Mouse (Mus musculus) G1E (cell line): ENCODE measurements around the gene Mpv17l. TPM values are rescaled to one million over a fixed set of nuclear protein-coding genes. Genes with fewer than 3 reads are reported as not detected.
"Not testable (repeated sequence)": the region's sequence is repeated elsewhere in the genome, so short reads cannot be mapped to it uniquely, and the experiment has no call there.

ENCODE experiments used
- ATAC-seq: 2 replicates; pipeline ENCODE4 v1.8.0; 2016; ENCODE audit warnings: mild to moderate bottlenecking; ENCODE audit not compliant: insufficient number of reproducible peaks, poor library complexity, low FRiP score, severe bottlenecking; ENCODE audit errors: extremely low read depth
- DNase-seq: peaks from one replicate; pipeline ENCODE4 v3.0.0; 2012; ENCODE audit warnings: low spot score
- H3K27me3 ChIP-seq: 2 replicates; pipeline ENCODE4 v1.6.1; 2012; ENCODE audit warnings: mild to moderate bottlenecking, low read length, inconsistent platforms; ENCODE audit not compliant: insufficient read depth
- H3K36me3 ChIP-seq: replicated peaks from 2 replicates; pipeline ENCODE3; 2012; ENCODE audit warnings: mild to moderate bottlenecking, inconsistent platforms
- H3K4me1 ChIP-seq: 2 replicates; pipeline ENCODE4 v1.6.1; 2012; ENCODE audit warnings: low read depth, low read length, inconsistent platforms, mixed read lengths; ENCODE audit not compliant: insufficient read depth
- H3K4me3 ChIP-seq: 2 replicates; pipeline ENCODE4 v1.5.1; 2012; ENCODE audit warnings: low read depth, mild to moderate bottlenecking, inconsistent platforms, low read length, moderate library complexity, mixed read lengths
- H3K9me3 ChIP-seq: replicated peaks from 2 replicates; pipeline ENCODE4 v1.6.1; 2012; ENCODE audit warnings: inconsistent platforms
- CTCF ChIP-seq: IDR thresholded peaks from 2 replicates; pipeline ENCODE4 v1.5.1; 2012; ENCODE audit warnings: low read depth, low read length, inconsistent platforms, mixed read lengths
- GATA1 ChIP-seq: IDR thresholded peaks from 2 replicates; pipeline ENCODE4 v1.6.1; 2012; ENCODE audit warnings: borderline replicate concordance, low read length, inconsistent platforms, mixed read lengths
- GATA2 ChIP-seq: IDR thresholded peaks from 2 replicates; pipeline ENCODE4 v1.6.1; 2012; ENCODE audit warnings: low read depth, low read length, inconsistent platforms, borderline replicate concordance
- POLR2AphosphoS5 ChIP-seq: IDR thresholded peaks from 2 replicates; pipeline ENCODE4 v1.6.1; 2012; ENCODE audit warnings: low read depth, low read length, inconsistent platforms; ENCODE audit not compliant: insufficient replicate concordance
- TAL1 ChIP-seq: conservative IDR thresholded peaks from 2 replicates; pipeline ENCODE4 v1.6.1; 2012; ENCODE audit warnings: low read depth, low read length, inconsistent platforms, mixed read lengths
- polyA plus RNA-seq: library from polyadenylated mRNA; stranded (reverse); fragments of >175 nt; gene quantifications from 2 replicates; pipeline ENCODE4 v1.2.3, GENCODE M21; 2012
- total RNA-seq, 2 experiments: library from RNA; stranded (forward) in 1 of 2; stranded (reverse) in 1 of 2; fragments of 200-1000 nt in 1 of 2; fragments of >200 nt in 1 of 2; fragmentation: Nextera tagmentation in 1 of 2; gene quantifications; 2 replicates each; pipeline ENCODE4 v1.2.3; 2014 to 2017

Mpv17l gene
- total and polyA plus RNA-seq, 3 experiments = 0.05 to 2.6 (median 0.98) TPM

DNA sequence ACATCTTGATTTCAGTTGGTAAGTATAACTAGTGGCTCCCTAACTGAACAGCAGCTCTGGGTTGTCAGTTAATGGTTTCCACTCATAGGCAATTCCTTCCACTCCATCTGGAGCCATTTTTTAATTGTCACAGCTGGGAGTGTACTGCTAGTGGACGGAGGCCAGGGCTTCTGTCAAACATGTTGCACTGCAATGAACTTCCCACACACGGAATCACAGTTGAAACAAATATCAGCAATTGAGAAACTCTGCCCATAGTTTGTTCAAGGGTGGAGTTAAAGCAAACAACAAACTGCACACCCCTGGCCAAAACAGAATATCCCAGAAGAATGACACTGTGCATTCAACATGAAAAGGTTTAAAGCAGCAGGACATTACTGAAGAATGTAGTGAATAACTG, 4.0 kb upstream of the Mpv17l start:
- Histone ChIP-seq H3K4me1 (peaks cover 58% of the 10 kb centered on the region), H3K9me3 (no peaks in the 10 kb centered on the region), H3K27me3 (no peaks in the 10 kb centered on the region), H3K36me3 (peaks cover 16% of the 10 kb centered on the region), H3K4me3 (no peak overlapping the region)
- no peak for DNase-seq
- ATAC-seq = no peak
- no peak for TF ChIP-seq GATA2
- no peak for TF ChIP-seq TAL1
- no peak for TF ChIP-seq GATA1
- no peak for TF ChIP-seq CTCF
- no peak for TF ChIP-seq POLR2AphosphoS5

DNA sequence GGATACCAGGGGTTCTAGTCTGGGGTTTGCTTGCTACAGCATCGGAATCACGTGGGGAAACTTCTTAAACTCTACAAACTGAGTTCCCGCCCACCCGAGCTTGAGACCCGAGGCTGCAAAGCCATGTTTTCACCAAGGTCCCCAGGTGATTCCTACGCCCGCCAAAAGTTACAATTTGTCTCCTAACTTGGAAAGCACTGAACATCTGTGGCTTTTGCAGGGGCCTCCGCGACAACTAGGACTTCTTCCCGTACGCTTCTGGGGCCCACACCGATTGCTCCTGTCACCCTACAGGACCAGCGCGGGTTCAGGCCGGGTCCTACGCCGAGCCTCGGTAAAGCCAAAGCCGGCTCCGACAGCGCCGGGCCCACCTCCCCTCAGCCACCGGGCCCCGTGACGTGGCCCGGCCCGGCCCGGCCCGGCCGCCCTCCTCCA, 547 bp upstream of the Mpv17l start:
- ATAC-seq = no peak
- peak; percentile 27 for DNase-seq
- Histone ChIP-seq H3K4me3 (peak overlapping the region; percentile 91), H3K27me3 (no peaks in the 10 kb centered on the region), H3K36me3 (peaks cover 18% of the 10 kb centered on the region), H3K4me1 (peaks cover 45% of the 10 kb centered on the region), H3K9me3 (no peaks in the 10 kb centered on the region)
- TF ChIP-seq POLR2AphosphoS5 = no peak
- TF ChIP-seq GATA1 = no peak
- TF ChIP-seq GATA2 = no peak
- no peak for TF ChIP-seq CTCF
- no peak for TF ChIP-seq TAL1

DNA sequence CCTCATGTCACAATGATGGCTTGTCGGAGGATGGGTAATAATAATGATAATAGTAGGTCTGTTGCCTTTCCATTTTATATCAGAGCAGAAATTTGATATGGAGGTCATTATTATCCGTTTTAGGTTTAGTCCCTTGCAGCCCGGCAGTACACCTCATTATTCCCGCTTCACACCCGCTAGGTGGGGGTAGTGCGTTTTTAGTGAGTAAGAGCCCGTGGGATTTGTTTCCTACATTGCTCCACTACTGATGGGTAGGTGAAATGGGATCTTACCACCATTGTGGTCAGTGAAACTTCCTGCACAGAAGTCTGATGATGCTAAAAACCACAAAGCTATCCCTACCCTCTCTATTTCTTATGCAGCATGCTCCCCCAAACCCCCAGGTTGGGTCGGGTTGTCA, 527 bp downstream of the Mpv17l start:
- Histone ChIP-seq H3K27me3 (no peaks in the 10 kb centered on the region), H3K4me3 (peak overlapping the region; percentile 91), H3K4me1 (peaks cover 36% of the 10 kb centered on the region), H3K9me3 (no peaks in the 10 kb centered on the region), H3K36me3 (peaks cover 18% of the 10 kb centered on the region)
- no peak for TF ChIP-seq CTCF
- TF ChIP-seq TAL1 = no peak
- no peak for TF ChIP-seq GATA1
- TF ChIP-seq POLR2AphosphoS5 = no peak
- no peak for TF ChIP-seq GATA2
- ATAC-seq (peak; percentile 31; the same call in 1 of the 2 replicates), DNase-seq (peak; percentile 62)

DNA sequence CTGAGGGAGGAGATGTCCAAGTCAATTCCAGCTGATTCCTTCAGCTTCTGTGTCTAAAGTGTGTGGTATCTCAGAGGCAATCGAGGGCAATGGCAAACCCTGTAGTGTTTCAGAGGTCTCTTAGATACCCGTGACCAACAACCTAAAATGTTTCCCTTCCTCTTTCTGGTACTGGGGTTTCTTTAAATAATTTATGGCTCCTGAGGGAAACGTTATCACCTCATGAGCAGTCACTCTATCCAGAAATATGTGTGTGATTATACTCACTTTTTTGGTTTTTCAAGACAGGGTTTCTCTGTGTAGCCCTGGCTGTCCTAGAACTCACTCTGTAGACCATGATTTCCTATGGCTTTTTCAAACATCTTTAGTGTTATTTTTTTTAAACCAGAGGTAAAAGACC, 4.3 kb downstream of the Mpv17l start:
- Histone ChIP-seq H3K4me3 (no peak overlapping the region), H3K9me3 (no peaks in the 10 kb centered on the region), H3K36me3 (peaks cover 13% of the 10 kb centered on the region), H3K4me1 (peaks cover 9% of the 10 kb centered on the region; the same call in 1 of the 2 replicates), H3K27me3 (no peaks in the 10 kb centered on the region)
- no peak for ATAC-seq
- DNase-seq = no peak
- TF ChIP-seq GATA1 = no peak
- TF ChIP-seq GATA2 = no peak
- TF ChIP-seq POLR2AphosphoS5 = no peak
- no peak for TF ChIP-seq CTCF
- TF ChIP-seq TAL1 = no peak

DNA sequence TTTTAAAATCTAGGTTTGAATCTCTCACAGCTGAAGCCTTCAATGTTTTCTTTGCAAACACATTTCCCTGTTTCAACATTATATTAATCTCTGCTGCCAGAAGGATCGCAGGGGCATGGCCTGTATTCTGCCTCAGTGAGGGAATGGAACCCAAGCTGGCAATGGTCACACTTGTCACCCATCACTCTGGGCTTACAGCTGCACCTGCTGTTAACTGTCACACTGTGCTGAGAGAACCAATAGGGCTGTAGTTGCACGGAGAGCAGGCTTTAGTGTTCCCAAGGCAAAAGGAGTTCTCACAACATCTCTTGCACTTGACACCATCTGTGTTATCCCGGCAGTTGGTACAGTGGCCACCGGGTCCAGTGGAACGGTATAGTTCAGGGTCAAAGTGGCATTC, 17.1 kb downstream of the Mpv17l start:
- no peak for ATAC-seq
- H3K4me1 ChIP-seq = no peaks in the 10 kb centered on the region
- TF ChIP-seq POLR2AphosphoS5 (no peak), TAL1 (no peak), GATA2 (no peak), CTCF (no peak)

DNA sequence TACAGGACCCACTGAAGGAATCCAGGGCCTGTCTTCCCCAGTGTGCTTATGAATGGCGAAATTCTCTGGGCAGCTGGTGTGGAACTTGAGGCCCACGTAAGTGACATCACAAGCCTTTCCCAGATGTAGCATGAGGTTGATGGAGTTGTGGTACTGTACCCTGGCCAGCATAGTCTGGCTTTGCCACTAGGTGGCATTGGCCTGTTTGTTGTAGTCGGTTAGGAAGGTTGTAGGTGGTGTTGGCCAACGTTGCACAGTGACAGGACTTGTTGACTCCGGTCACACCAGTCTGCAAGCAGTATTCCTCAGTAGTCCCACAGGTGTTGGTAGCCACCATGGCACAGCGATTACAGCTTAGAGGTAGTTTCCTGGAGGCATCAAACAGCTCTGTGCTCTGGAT, 18.1 kb downstream of the Mpv17l start:
- H3K27me3 ChIP-seq = no peaks in the 10 kb centered on the region
- H3K4me1 ChIP-seq = no peaks in the 10 kb centered on the region
- no peak for TF ChIP-seq CTCF
- TF ChIP-seq TAL1 = no peak
- no peak for TF ChIP-seq POLR2AphosphoS5
- TF ChIP-seq GATA2 = no peak
- TF ChIP-seq GATA1 = no peak
- no peak overlapping the region for H3K4me3 ChIP-seq
- no peaks in the 10 kb centered on the region for H3K9me3 ChIP-seq
- no peak for ATAC-seq
- DNase-seq = no peak
- peaks cover 4% of the 10 kb centered on the region for H3K36me3 ChIP-seq

More for the DNA sequence above, 17.1 kb downstream of the Mpv17l start:
- Histone ChIP-seq H3K4me3 (no peak overlapping the region), H3K36me3 (peaks cover 4% of the 10 kb centered on the region), H3K9me3 (no peaks in the 10 kb centered on the region), H3K27me3 (no peaks in the 10 kb centered on the region)
- no peak for DNase-seq

DNA sequence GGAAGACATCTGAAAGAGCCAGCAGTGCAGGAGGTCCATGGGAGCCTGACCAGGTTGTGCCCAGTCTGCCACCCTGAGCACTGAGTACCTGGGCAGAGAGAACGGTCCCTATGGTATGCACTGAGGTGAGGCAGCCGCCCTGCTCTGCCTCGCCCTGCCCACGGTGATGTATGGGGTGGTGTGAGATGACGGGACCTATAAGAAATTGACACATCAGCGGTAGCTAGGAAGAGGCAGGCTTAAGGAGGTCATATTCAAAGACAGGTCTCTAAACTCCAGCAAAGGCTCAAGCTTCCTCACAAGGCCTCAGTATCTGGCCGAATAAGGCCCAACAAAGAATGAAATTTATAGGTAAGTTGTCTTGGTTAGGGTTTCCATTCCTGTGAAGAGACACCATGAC, 18.8 kb downstream of the Mpv17l start:
- no peak overlapping the region for H3K4me3 ChIP-seq
- ATAC-seq (no peak), DNase-seq (no peak)
- TF ChIP-seq TAL1 (no peak), GATA2 (no peak), POLR2AphosphoS5 (no peak), GATA1 (no peak), CTCF (no peak)
- no peaks in the 10 kb centered on the region for H3K9me3 ChIP-seq
- no peaks in the 10 kb centered on the region for H3K4me1 ChIP-seq
- H3K27me3 ChIP-seq = no peaks in the 10 kb centered on the region
- peaks cover 4% of the 10 kb centered on the region for H3K36me3 ChIP-seq

DNA sequence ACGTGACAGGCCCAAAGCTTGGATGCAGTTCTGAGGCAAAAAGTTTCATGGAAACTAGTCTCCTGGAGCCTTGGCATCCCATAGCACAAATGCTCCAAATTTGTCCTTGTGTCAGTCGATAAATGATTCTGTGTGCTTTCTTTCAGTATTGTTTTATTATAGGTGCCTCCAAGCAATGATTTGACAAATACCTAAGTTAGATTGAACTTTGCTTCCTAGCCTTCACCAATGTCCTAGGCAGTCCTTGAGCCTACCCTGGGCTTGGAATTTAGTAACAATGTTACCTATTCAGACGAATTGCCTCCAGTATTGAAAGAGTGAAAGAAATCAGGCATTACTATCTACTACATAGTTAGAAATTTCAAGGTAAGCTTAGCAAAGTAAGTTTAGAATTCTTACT, 19.5 kb downstream of the Mpv17l start:
- DNase-seq, H3K4me3 ChIP-seq, H3K27me3 ChIP-seq, H3K36me3 ChIP-seq, ATAC-seq, H3K4me1 ChIP-seq, H3K9me3 ChIP-seq: not testable (repeated sequence)

DNA sequence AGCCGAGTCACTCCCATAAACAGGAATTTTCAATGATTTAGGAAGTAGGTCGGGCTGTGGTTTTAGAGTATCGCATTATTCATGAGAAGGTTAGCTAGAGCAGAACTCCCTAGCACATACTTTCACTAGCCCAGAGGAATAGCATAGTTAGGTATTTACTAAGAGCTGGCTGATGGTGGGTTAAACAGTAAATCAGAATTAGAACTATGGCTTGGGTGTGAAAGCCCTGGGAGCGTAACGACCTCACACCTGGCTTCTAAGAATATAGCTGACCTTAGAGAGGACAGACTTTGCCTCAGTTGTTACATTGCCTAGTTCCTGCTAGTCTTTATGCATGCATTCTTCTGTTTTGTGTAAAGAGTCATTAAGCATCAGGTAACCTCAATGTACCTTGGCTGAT, 20.0 kb downstream of the Mpv17l start:
- not testable (repeated sequence) for H3K4me1 ChIP-seq, H3K27me3 ChIP-seq, ATAC-seq, H3K36me3 ChIP-seq, H3K9me3 ChIP-seq, H3K4me3 ChIP-seq, DNase-seq
